Mouse (Mus musculus) CH12.LX (cell line): ENCODE results near the gene Selenoi. TPM values are rescaled to one million over a fixed set of nuclear protein-coding genes. Genes with fewer than 3 reads are reported as not detected.
A peak's percentile ranks its signal among the peaks of the same experiment; 100 is the strongest.

ENCODE experiments used
- DNase-seq: peaks from one replicate; pipeline ENCODE4 v3.0.0-alpha.2; 2013; ENCODE audit errors: extremely low read depth
- H3K27ac ChIP-seq: 2 replicates; pipeline ENCODE4 v1.5.1; 2012; ENCODE audit warnings: low read depth, mild to moderate bottlenecking, control low read depth, moderate library complexity; ENCODE audit not compliant: insufficient read depth
- H3K27me3 ChIP-seq: replicated peaks from 2 replicates; pipeline ENCODE3; 2012; ENCODE audit warnings: inconsistent platforms
- H3K36me3 ChIP-seq, 2 experiments: replicated peaks in 1 of 2; 2 replicates each; pipeline versions ENCODE3 to v1.6.1; 2012; ENCODE audit warnings: inconsistent platforms in 1 of 2, low read length in 1 of 2, mild to moderate bottlenecking in 1 of 2, mixed read lengths in 1 of 2, moderate library complexity in 1 of 2; ENCODE audit not compliant: control insufficient read depth in 1 of 2, insufficient read depth in 1 of 2
- H3K4me1 ChIP-seq, 2 experiments: 2 replicates each; pipeline ENCODE4 v1.6.1; 2012; ENCODE audit warnings: inconsistent platforms in 1 of 2, moderate library complexity in 1 of 2; ENCODE audit not compliant: insufficient read depth in 2 of 2, control insufficient read depth in 1 of 2
- H3K4me2 ChIP-seq: 2 replicates; pipeline ENCODE4 v1.6.1; 2012; ENCODE audit warnings: low read depth, mild to moderate bottlenecking, control low read depth; ENCODE audit not compliant: poor library complexity, insufficient read depth, severe bottlenecking
- H3K4me3 ChIP-seq, 3 experiments: fragments of 150-350 bp in 1 of 3; sonication (generic) in 1 of 3; replicated peaks in 1 of 3; 2 replicates each; pipeline versions ENCODE3 to v1.5.1; 2011 to 2012; ENCODE audit warnings: low read depth in 2 of 3, low read length in 2 of 3, mild to moderate bottlenecking in 2 of 3, moderate library complexity in 2 of 3, control low read depth in 1 of 3, improper control_type of control experiment in 1 of 3, inconsistent platforms in 1 of 3, mixed read lengths in 1 of 3; ENCODE audit not compliant: poor library complexity in 1 of 3
- H3K79me2 ChIP-seq: replicated peaks from 2 replicates; pipeline ENCODE4 v1.6.1; 2012; ENCODE audit warnings: mild to moderate bottlenecking, moderate library complexity; ENCODE audit not compliant: control insufficient read depth, poor library complexity, insufficient read depth, severe bottlenecking; ENCODE audit errors: extremely low read depth
- H3K9ac ChIP-seq: 2 replicates; pipeline ENCODE4 v1.6.1; 2012; ENCODE audit warnings: low read depth, mild to moderate bottlenecking, control low read depth, moderate library complexity; ENCODE audit not compliant: insufficient read depth
- H3K9me3 ChIP-seq: replicated peaks from 2 replicates; pipeline ENCODE3; 2012; ENCODE audit warnings: low read length, inconsistent platforms, mixed read lengths
- CHD1 ChIP-seq: IDR thresholded peaks from 2 replicates; pipeline ENCODE4 v1.6.1; 2012; ENCODE audit warnings: low read depth, low read length, improper control_type of control experiment, inconsistent platforms
- CTCF ChIP-seq, 2 experiments: IDR thresholded peaks in 1 of 2; conservative IDR thresholded peaks in 1 of 2; 2 replicates each; pipeline ENCODE4 v1.5.1; 2011 to 2012; ENCODE audit warnings: low read depth in 2 of 2, low read length in 2 of 2, improper control_type of control experiment in 1 of 2, inconsistent platforms in 1 of 2, mild to moderate bottlenecking in 1 of 2, moderate library complexity in 1 of 2
- ELF1 ChIP-seq: IDR thresholded peaks from 2 replicates; pipeline ENCODE4 v1.6.1; 2014; ENCODE audit warnings: low read depth, mild to moderate bottlenecking, inconsistent platforms, low read length, improper control_type of control experiment
- EP300 ChIP-seq: IDR thresholded peaks from 2 replicates; pipeline ENCODE4 v1.6.1; 2011; ENCODE audit warnings: low read length, improper control_type of control experiment
- KAT2A ChIP-seq: IDR thresholded peaks from 2 replicates; pipeline ENCODE4 v1.6.1; 2012; ENCODE audit warnings: low read length, improper control_type of control experiment, inconsistent platforms; ENCODE audit not compliant: insufficient replicate concordance
- NRF1 ChIP-seq: IDR thresholded peaks from 2 replicates; pipeline ENCODE4 v1.6.1; 2014; ENCODE audit warnings: low read depth, mild to moderate bottlenecking, inconsistent platforms, low read length, improper control_type of control experiment, moderate library complexity
- POLR2A ChIP-seq: IDR thresholded peaks from 2 replicates; pipeline ENCODE4 v1.6.1; 2011; ENCODE audit warnings: low read depth, mild to moderate bottlenecking, improper control_type of control experiment, low read length
- RAD21 ChIP-seq: IDR thresholded peaks from 2 replicates; pipeline ENCODE4 v1.6.1; 2011; ENCODE audit warnings: low read depth, mild to moderate bottlenecking, low read length, improper control_type of control experiment, moderate library complexity
- SMC3 ChIP-seq: IDR thresholded peaks from 2 replicates; pipeline ENCODE4 v1.6.1; 2011; ENCODE audit warnings: low read depth, low read length, improper control_type of control experiment
- UBTF ChIP-seq: IDR thresholded peaks from 2 replicates; pipeline ENCODE4 v1.6.1; 2012; ENCODE audit warnings: low read depth, mild to moderate bottlenecking, inconsistent platforms, low read length, improper control_type of control experiment, moderate library complexity
- USF1 ChIP-seq: IDR thresholded peaks from 2 replicates; pipeline ENCODE4 v1.6.1; 2014; ENCODE audit warnings: low read depth, mild to moderate bottlenecking, inconsistent platforms, low read length, improper control_type of control experiment
- ZC3H11A ChIP-seq: IDR thresholded peaks from 2 replicates; pipeline ENCODE4 v1.6.1; 2012; ENCODE audit warnings: low read depth, mild to moderate bottlenecking, inconsistent platforms, low read length, improper control_type of control experiment
- ZMIZ1 ChIP-seq: IDR thresholded peaks from 2 replicates; pipeline ENCODE4 v1.6.1; 2012; ENCODE audit warnings: low read depth, mild to moderate bottlenecking, inconsistent platforms, low read length, improper control_type of control experiment
- dilution Hi-C: fragments of 300-500 bp; cut with MboI; formaldehyde crosslinking; loops from 2 replicates; pipeline ENCODE4 v1.14.3; 2020; ENCODE audit warnings: low sequenced_read_pairs; ENCODE audit not compliant: extremely low pct_unique_long_range_greater_than_20kb, extremely low pct_ligation_motif_present
- in situ Hi-C: fragments of 300-500 bp; cut with MboI; formaldehyde crosslinking; loops from 3 replicates; pipeline ENCODE4 v1.14.3; 2019; ENCODE audit warnings: low sequenced_read_pairs, low pct_ligation_motif_present, low pct_unique_long_range_greater_than_20kb, mixed read lengths
- polyA plus RNA-seq: library from polyadenylated mRNA; unstranded; fragments of >175 nt; gene quantifications from 2 replicates; pipeline ENCODE4 v1.2.1, GENCODE M21; 2012; ENCODE audit warnings: low read depth; ENCODE audit not compliant: insufficient read length
- total RNA-seq, 2 experiments: library from RNA; depleted of rRNA; stranded (reverse); fragments of 300-350 nt in 1 of 2; fragments of >200 nt in 1 of 2; gene quantifications; 2 replicates each; pipeline ENCODE4 v1.2.3; 2012 to 2014

Selenoi gene
- total and polyA plus RNA-seq, 3 experiments = 27.0 to 51.3 (median 36.1) TPM

GRCm38 (mm10) chr5:30220666-30221065 is 11.7 kb upstream of the Selenoi start:
- no peak for TF ChIP-seq ZMIZ1
- no peak for TF ChIP-seq UBTF
- no peak overlapping the region for H3K9ac ChIP-seq
- no peaks in the 10 kb centered on the region for H3K9me3 ChIP-seq
- dilution Hi-C loops (no loop called here), in situ Hi-C loops (no loop called here)
- no peaks in the 10 kb centered on the region for H3K4me1 ChIP-seq
- H3K36me3 ChIP-seq = peaks cover 0 to 6% of the 10 kb centered on the region in 2 experiments
- DNase-seq = no peak
- no peak overlapping the region for H3K27ac ChIP-seq
- H3K79me2 ChIP-seq = no peaks in the 10 kb centered on the region
- no peaks in the 10 kb centered on the region for H3K27me3 ChIP-seq
- H3K4me2 ChIP-seq = no peak overlapping the region
- H3K4me3 ChIP-seq = no peak overlapping the region

GRCm38 (mm10) chr5:30222681-30223080 is 9.7 kb upstream of the Selenoi start:
- H3K36me3 ChIP-seq = peaks cover 0 to 6% of the 10 kb centered on the region in 2 experiments
- H3K27me3 ChIP-seq = no peaks in the 10 kb centered on the region
- no peak overlapping the region for H3K9ac ChIP-seq
- dilution Hi-C loops = no loop called here
- H3K4me2 ChIP-seq = no peak overlapping the region
- H3K9me3 ChIP-seq = no peaks in the 10 kb centered on the region
- DNase-seq = no peak
- in situ Hi-C loops = no loop called here
- H3K27ac ChIP-seq = no peak overlapping the region
- H3K4me3 ChIP-seq = no peak overlapping the region
- TF ChIP-seq UBTF (no peak), POLR2A (no peak), USF1 (no peak), EP300 (no peak), ZMIZ1 (no peak), NRF1 (no peak), KAT2A (no peak), CHD1 (no peak), ELF1 (no peak)
- no peaks in the 10 kb centered on the region for H3K79me2 ChIP-seq
- no peaks in the 10 kb centered on the region for H3K4me1 ChIP-seq

GRCm38 (mm10) chr5:30230901-30231300 is 1.5 kb upstream of the Selenoi start:
- in situ Hi-C loops = no loop called here
- TF ChIP-seq SMC3 (peak; percentile 58), CTCF (conservative IDR thresholded peaks at IDR 0.05 in 1 of 2, IDR thresholded peaks at IDR 0.05 in 1 of 2; ENCODE audit: low read depth in 2 of 2, low read length in 2 of 2) (peak; percentile 23 to 72; a peak in 2 of 4 replicates), RAD21 (peak; percentile 49), ZMIZ1 (no peak), ZC3H11A (no peak)
- peak; percentile 61 for DNase-seq

More at GRCm38 (mm10) chr5:30230901-30231300, 1.5 kb upstream of the Selenoi start:
- Histone ChIP-seq H3K4me3 (no peak overlapping the region), H3K27ac (no peak overlapping the region), H3K36me3 (peaks cover 0 to 9% of the 10 kb centered on the region in 2 experiments), H3K4me1 (peaks cover under 1 to 22% of the 10 kb centered on the region in 2 experiments; a peak in 2 of 4 replicates), H3K27me3 (no peaks in the 10 kb centered on the region), H3K9ac (no peak overlapping the region), H3K9me3 (peaks cover 4% of the 10 kb centered on the region), H3K4me2 (no peak overlapping the region), H3K79me2 (peaks cover 30% of the 10 kb centered on the region)
- dilution Hi-C loops = no loop called here
